Mouse (Mus musculus) intestine, embryonic 16.5 days (tissue): ENCODE results near the gene Fez1. TPM values are rescaled to one million over a fixed set of nuclear protein-coding genes. Genes with fewer than 3 reads are reported as not detected.

Experiments used
- polyA plus RNA-seq: library from polyadenylated mRNA; unstranded; fragments of >200 nt; fragmentation: Nextera tagmentation; extraction: Ambion mirVana; gene quantifications from 2 replicates; pipeline ENCODE4 v1.2.1, GENCODE M21; 2015

Gene Fez1
- polyA plus RNA-seq, 1 experiment from 2014 or later = 14.4 TPM

Other genes starting within 250 kb of the Fez1 start
- not detected in 2 replicates for gene Gm17689, start 239.2 kb upstream of the Fez1 start, polyA plus RNA-seq
- not detected in 2 replicates for gene A630095E13Rik, start 178.5 kb upstream of the Fez1 start, polyA plus RNA-seq
- not detected in 2 replicates for gene Acrv1, start 128.6 kb upstream of the Fez1 start, polyA plus RNA-seq
- gene Chek1, start 94.8 kb upstream of the Fez1 start, polyA plus RNA-seq = 17.9 and 24.3 TPM in 2 replicates
- gene Stt3a, start 54.2 kb upstream of the Fez1 start, polyA plus RNA-seq = 323 and 324 TPM in 2 replicates
- gene Ei24, start 24.5 kb upstream of the Fez1 start, polyA plus RNA-seq = 81.8 and 84.8 TPM in 2 replicates